Mouse (Mus musculus) lung, postnatal 0 days (tissue): Measurements from ENCODE around the gene Ikzf1.

Experiments used
- CTCF ChIP-seq: IDR thresholded peaks from 2 replicates; pipeline ENCODE4 v1.5.1; 2016; ENCODE audit warnings: antibody characterized with exemption, mild to moderate bottlenecking
- EP300 ChIP-seq: IDR thresholded peaks from 2 replicates; pipeline ENCODE4 v1.6.1; 2016; ENCODE audit warnings: antibody characterized with exemption, mild to moderate bottlenecking, control low read depth

DNA sequence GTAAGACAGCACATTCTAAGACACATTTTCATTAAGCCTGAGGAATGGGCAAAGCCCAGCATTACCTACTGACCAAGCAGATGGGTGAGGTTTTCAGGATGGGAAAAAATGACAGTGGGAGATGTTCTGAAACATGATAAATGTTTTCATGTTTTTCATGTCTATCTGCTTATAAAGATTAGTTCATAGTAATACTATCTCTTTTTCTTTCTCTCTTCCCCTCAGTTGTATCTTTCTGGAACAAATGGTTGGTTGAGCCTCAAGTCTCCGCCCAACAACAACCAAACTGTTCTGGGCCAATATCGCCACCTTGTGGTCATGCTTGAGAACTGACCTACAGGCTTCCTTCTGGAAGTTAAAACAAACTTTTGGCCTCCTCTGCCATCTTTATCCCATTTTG is 57.8 kb downstream of the Ikzf1 start:
- peak; percentile 78 for TF ChIP-seq CTCF
- no peak for TF ChIP-seq EP300
